Mouse (Mus musculus): ENCODE measurements around the gene Insl6.
A peak's percentile ranks its signal among the peaks of the same experiment; 100 is the strongest.

DNA sequence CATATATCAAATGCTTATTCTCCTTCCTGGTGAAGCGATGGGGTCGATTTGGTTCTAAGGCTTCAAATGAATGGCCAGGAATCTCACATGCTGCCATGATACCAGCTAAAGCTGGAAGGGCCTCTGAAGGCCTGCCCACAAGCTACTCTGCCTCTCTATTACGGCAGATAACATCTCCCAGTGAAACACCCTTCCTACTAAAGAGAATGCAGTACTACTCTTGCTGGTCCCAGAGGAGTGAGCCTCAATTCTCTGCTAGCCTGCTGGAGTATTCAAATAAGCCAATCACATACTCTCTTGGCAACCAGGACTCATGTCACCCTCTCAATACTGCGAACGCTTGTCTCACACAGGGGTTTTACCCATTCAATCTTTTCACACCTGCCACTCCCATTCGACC, 17.1 kb upstream of the Insl6 start:
- no peak for TF ChIP-seq POLR2AphosphoS2 (IDR thresholded peaks at IDR 0.05; ENCODE audit: low read length)
- 0 out of 4 replicates have a peak, but pooled peaks of 1 of the 2 experiments have one; percentile 29 for TF ChIP-seq EP300 (IDR thresholded peaks at IDR 0.05; ENCODE audit: low read depth in 1 of 2, low read length in 2 of 2)
